Mouse (Mus musculus) CH12F3 (cell line): ENCODE measurements around the gene Gm13119.
"Not testable (repeated sequence)": the region's sequence is repeated elsewhere in the genome, so short reads cannot be mapped to it uniquely, and the experiment has no call there.

ENCODE experiments used
- in situ Hi-C: fragments of 300-500 bp; cut with MboI; formaldehyde crosslinking; loops from 2 replicates; pipeline ENCODE4 v1.14.3; 2020; ENCODE audit warnings: low sequenced_read_pairs

Gene Gm13119

GRCm38 (mm10) chr4:144357642-144358041 lies at the start of gene Gm13119:
TSS of gene Gm13119 (plus strand) at chr4:144357942.
- in situ Hi-C loops: not testable (repeated sequence)

GRCm38 (mm10) chr4:144312666-144313460 lies 44.9 kb upstream of the Gm13119 start:
- in situ Hi-C loops: not testable (repeated sequence)

DNA sequence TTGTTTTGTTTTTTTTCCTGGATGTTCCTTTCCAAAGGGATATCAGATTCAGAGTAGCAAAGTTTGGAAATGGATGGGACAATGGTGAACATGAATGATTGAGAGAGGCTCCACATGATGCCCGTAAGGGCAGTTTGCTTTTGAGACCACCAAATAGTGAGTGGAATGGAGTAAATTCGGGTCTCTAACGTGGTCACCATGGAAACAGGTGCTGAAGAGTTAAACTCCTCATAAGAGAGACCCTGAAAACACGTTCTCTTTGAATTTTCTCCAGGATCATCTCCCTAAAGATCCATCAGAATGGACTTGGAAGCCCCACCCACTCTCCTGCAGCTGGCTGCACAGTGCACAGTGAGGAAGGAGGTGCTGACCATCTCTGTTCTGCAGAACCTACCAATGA lies 27.8 kb upstream of the Gm13119 start, which contains the start of gene Gm13128:
Gm13128 (plus strand) TSS at position 301 of the 400 bp plus-strand sequence.
- in situ Hi-C loops: not testable (repeated sequence)

DNA sequence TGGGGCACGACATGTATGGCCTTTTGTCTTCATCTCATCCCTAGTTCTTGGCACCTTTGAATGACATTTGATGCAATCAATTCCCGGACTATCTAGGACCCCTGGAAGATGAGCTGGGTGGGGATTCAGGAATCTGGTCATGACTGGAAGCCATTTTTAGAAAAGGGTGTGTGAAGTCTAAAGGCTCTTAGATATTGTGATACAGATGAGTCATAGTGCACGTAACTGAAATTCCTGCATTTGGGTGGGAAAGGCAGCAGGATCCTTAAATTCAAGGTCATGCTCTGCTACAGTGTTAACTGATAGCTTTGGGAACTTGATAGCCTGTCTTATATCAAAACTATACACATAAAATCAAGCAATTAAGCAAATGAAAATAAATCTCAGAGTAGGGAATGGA lies 21.9 kb upstream of the Gm13119 start:
- in situ Hi-C loops: not testable (repeated sequence)

- in situ Hi-C loops: no loop called here
These were observed 20.2 kb downstream of the Gm13119 start, which contains the start of gene Pramef20 for GRCm38 (mm10) chr4:144377911-144378310. TSS of gene Pramef20 (minus strand) at chr4:144377933.

GRCm38 (mm10) chr4:144396316-144396715 lies 38.6 kb downstream of the Gm13119 start:
- in situ Hi-C loops: no loop called here

DNA sequence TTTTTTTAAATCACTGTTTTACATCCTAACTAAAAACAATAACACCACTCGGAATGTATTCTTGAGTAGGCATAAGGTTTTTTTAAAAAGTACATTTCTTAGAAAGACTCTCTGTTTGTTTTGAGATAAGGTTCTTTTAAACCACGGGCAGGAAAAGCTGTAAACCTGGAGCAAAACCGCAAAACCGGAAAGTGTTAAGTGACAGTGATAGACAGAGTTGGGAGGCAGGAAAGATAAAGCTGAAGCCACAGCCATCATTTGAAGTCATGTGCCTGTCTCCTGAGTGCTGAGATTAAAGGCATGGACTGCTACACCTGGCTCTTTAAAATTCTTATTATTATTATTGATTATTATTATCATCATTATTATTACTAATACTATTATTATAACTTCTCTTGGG lies 45.0 kb downstream of the Gm13119 start:
- in situ Hi-C loops: no loop called here

GRCm38 (mm10) chr4:144404456-144405086 lies 46.8 kb downstream of the Gm13119 start:
- in situ Hi-C loops: no loop called here

DNA sequence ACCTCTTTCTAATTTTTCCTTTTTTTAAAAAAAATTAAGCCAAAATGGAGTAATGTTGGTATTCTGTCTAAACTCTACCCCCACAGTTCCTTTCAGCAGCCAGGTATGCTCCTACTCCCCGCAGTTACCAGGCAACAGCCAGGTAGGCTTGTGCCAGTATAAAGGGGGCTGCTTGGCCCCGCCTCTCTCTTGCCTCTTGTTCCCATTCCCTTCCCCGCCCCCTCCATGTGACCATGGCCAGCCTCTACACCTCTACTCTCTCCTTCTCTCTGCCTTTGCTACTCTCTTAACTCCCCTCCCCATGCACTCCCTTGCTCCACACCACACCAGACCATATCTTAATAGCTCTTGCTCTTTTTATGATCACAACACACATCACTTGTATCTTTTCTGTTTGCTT lies 48.5 kb downstream of the Gm13119 start:
- in situ Hi-C loops: no loop called here

DNA sequence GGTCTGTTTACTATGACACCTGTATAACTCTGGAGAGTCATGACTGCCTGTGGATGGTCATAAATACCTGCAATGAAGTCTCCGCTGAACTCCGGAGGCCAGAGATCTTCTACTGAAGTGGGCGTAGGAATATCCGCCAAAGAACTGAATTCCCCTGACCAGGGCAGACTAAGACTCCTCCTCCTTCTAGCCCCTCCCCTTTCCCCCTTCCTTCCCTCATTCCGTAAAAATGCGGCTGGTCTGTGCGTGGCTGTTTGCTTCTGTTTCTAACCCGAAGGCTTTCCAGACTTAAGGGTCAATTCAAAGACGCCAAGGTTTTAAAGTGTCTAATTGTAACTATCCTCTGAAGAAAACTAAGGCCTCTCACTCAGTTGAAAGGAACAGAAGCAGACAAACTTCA lies 50.5 kb downstream of the Gm13119 start, which contains the start of gene Pramef12:
Pramef12 (minus strand) TSS at position 175 of the 400 bp plus-strand sequence.
- in situ Hi-C loops: no loop called here
